In the genomic region with DNA sequence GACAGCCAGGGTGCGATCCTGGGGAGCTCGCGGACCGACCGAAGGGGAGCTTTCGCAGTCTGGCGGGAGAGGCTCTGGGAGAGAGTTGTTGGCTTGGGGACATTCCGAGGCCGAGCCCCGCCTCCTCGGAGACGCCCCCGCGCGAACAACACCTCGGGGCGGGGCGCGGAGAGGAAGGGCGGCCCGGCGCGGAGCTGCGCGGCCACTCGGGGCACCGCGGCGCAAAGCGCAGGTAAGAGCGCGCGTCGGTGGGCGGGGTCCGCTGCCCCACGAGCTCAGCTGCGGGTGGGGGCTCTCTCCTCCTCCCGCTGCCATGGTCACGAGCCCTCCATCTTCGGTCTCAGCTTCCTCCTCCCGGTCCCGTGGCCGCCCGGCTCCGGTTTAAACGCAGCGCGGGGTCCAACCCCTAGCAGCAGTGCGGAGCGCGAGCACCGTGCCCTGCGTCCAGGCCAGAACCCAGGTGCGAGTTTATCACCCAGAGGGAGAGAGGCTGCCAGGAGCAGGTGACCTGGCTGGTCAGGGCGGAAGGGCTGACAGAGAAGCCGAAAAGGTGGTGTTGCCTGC, we compare ENCODE assay signal across 8 mouse cellular contexts. TPM values are rescaled to one million over a fixed set of nuclear protein-coding genes. Genes with fewer than 3 reads are reported as not detected.
DNase-seq lines count a peak whose midpoint lies in the region; ATAC-seq lines count a peak whose summit lies in the region.

TSS of gene Tmie (minus strand) at position 116 of the 564 bp plus-strand sequence.

- H3K9me3 ChIP-seq in forebrain, embryonic 13.5 days (replicated peaks), result no peaks in the 10 kb centered on the region

- intact Hi-C loops in heart, postnatal 36 days (cut with DNase I), result loop anchor here (5.0 kb wide), 2 partner anchors 42 to 343 kb away; no protein-coding TSS in a partner anchor

- H3K27me3 ChIP-seq in forebrain, embryonic 13.5 days, result peaks cover 53% of the 10 kb centered on the region

- peak; percentile 38; the same call in 1 of the 2 replicates for ATAC-seq in forebrain, embryonic 13.5 days

- DNase-seq in 3134 (ENCODE audit: extremely low read depth, insufficient read length, low spot score), result peak; percentile 72
- DNase-seq in T-cell, adult 2 months (ENCODE audit: low spot score), result peak; percentile 83
- peak; percentile 83 for DNase-seq in heart, postnatal 36 days
- DNase-seq in kidney, postnatal 4 days, result peak; percentile 83 to 90
- DNase-seq in lung, postnatal 14 days, result peak; percentile 87
- DNase-seq in ovary, postnatal 36 days (ENCODE audit: low spot score), result peak; percentile 85
- peak; percentile 73 for DNase-seq in yolk sac, embryonic 10.5 days (ENCODE audit: low spot score)

- no peaks in the 10 kb centered on the region for H3K36me3 ChIP-seq in forebrain, embryonic 13.5 days (ENCODE audit: poor library complexity, severe bottlenecking)

- H3K27ac ChIP-seq in forebrain, embryonic 13.5 days, result no peak within 1 kb of the TSS

- peaks cover 18% of the 10 kb centered on the region for H3K4me1 ChIP-seq in forebrain, embryonic 13.5 days

- WGBS in forebrain, embryonic 13.5 days, result under 1% methylated on average over 57 of the region's 57 CpGs

- H3K4me3 ChIP-seq in forebrain, embryonic 13.5 days, result peak within 1 kb of the TSS; percentile 45

- H3K4me2 ChIP-seq in forebrain, embryonic 13.5 days, result peak within 1 kb of the TSS; percentile 74

- peak within 1 kb of the TSS; percentile 34 for H3K9ac ChIP-seq in forebrain, embryonic 13.5 days

RNA-seq across cellular contexts. Expression of gene Tmie, which starts in this region (rescaled TPM):
- polyA plus RNA-seq in forebrain, embryonic 13.5 days (2015; fragmentation: Nextera tagmentation; extraction: Ambion mirVana), result 0.16 and 0.22 TPM in 2 replicates
- 1 to 10 TPM; 1.2 to 1.3 TPM for total RNA-seq in heart, postnatal 36 days (2021)

Comparison
In these comparisons a context has a peak if more than half of its experiments do, and no peak if none do; other contexts are left out.
1. Peak in ATAC-seq, H3K4me3 ChIP-seq, H3K9ac ChIP-seq and H3K4me2 ChIP-seq in forebrain, embryonic 13.5 days; RNA of the gene not detected or under 1 TPM.